Mouse (Mus musculus) CH12.LX (cell line): ENCODE measurements around the gene Ccdc162. TPM values are rescaled to one million over a fixed set of nuclear protein-coding genes. Genes with fewer than 3 reads are reported as not detected.

Source experiments
- DNase-seq: peaks from one replicate; pipeline ENCODE4 v3.0.0-alpha.2; 2013; ENCODE audit errors: extremely low read depth
- H3K27ac ChIP-seq: 2 replicates; pipeline ENCODE4 v1.5.1; 2012; ENCODE audit warnings: low read depth, mild to moderate bottlenecking, control low read depth, moderate library complexity; ENCODE audit not compliant: insufficient read depth
- H3K27me3 ChIP-seq: replicated peaks from 2 replicates; pipeline ENCODE3; 2012; ENCODE audit warnings: inconsistent platforms
- H3K36me3 ChIP-seq, 2 experiments: replicated peaks in 1 of 2; 2 replicates each; pipeline versions ENCODE3 to v1.6.1; 2012; ENCODE audit warnings: inconsistent platforms in 1 of 2, low read length in 1 of 2, mild to moderate bottlenecking in 1 of 2, mixed read lengths in 1 of 2, moderate library complexity in 1 of 2; ENCODE audit not compliant: control insufficient read depth in 1 of 2, insufficient read depth in 1 of 2
- H3K4me1 ChIP-seq, 2 experiments: 2 replicates each; pipeline ENCODE4 v1.6.1; 2012; ENCODE audit warnings: inconsistent platforms in 1 of 2, moderate library complexity in 1 of 2; ENCODE audit not compliant: insufficient read depth in 2 of 2, control insufficient read depth in 1 of 2
- H3K4me2 ChIP-seq: 2 replicates; pipeline ENCODE4 v1.6.1; 2012; ENCODE audit warnings: low read depth, mild to moderate bottlenecking, control low read depth; ENCODE audit not compliant: poor library complexity, insufficient read depth, severe bottlenecking
- H3K4me3 ChIP-seq, 3 experiments: fragments of 150-350 bp in 1 of 3; sonication (generic) in 1 of 3; replicated peaks in 1 of 3; 2 replicates each; pipeline versions ENCODE3 to v1.5.1; 2011 to 2012; ENCODE audit warnings: low read depth in 2 of 3, low read length in 2 of 3, mild to moderate bottlenecking in 2 of 3, moderate library complexity in 2 of 3, control low read depth in 1 of 3, improper control_type of control experiment in 1 of 3, inconsistent platforms in 1 of 3, mixed read lengths in 1 of 3; ENCODE audit not compliant: poor library complexity in 1 of 3
- H3K79me2 ChIP-seq: replicated peaks from 2 replicates; pipeline ENCODE4 v1.6.1; 2012; ENCODE audit warnings: mild to moderate bottlenecking, moderate library complexity; ENCODE audit not compliant: control insufficient read depth, poor library complexity, insufficient read depth, severe bottlenecking; ENCODE audit errors: extremely low read depth
- H3K9ac ChIP-seq: 2 replicates; pipeline ENCODE4 v1.6.1; 2012; ENCODE audit warnings: low read depth, mild to moderate bottlenecking, control low read depth, moderate library complexity; ENCODE audit not compliant: insufficient read depth
- H3K9me3 ChIP-seq: replicated peaks from 2 replicates; pipeline ENCODE3; 2012; ENCODE audit warnings: low read length, inconsistent platforms, mixed read lengths
- BHLHE40 ChIP-seq: IDR thresholded peaks from 2 replicates; pipeline ENCODE4 v1.6.1; 2011; ENCODE audit warnings: mild to moderate bottlenecking, low read depth, low read length, improper control_type of control experiment
- E2F4 ChIP-seq: IDR thresholded peaks from 2 replicates; pipeline ENCODE4 v1.6.1; 2011; ENCODE audit warnings: low read depth, low read length, improper control_type of control experiment; ENCODE audit not compliant: insufficient replicate concordance
- ELF1 ChIP-seq: IDR thresholded peaks from 2 replicates; pipeline ENCODE4 v1.6.1; 2014; ENCODE audit warnings: low read depth, mild to moderate bottlenecking, inconsistent platforms, low read length, improper control_type of control experiment
- ETS1 ChIP-seq: conservative IDR thresholded peaks from 2 replicates; pipeline ENCODE4 v1.6.1; 2012; ENCODE audit warnings: low read depth, mild to moderate bottlenecking, inconsistent platforms, low read length, improper control_type of control experiment, moderate library complexity
- KAT2A ChIP-seq: IDR thresholded peaks from 2 replicates; pipeline ENCODE4 v1.6.1; 2012; ENCODE audit warnings: low read length, improper control_type of control experiment, inconsistent platforms; ENCODE audit not compliant: insufficient replicate concordance
- MAFK ChIP-seq: IDR thresholded peaks from 2 replicates; pipeline ENCODE4 v1.6.1; 2011; ENCODE audit warnings: low read length, improper control_type of control experiment; ENCODE audit not compliant: insufficient replicate concordance
- MAX ChIP-seq: IDR thresholded peaks from 2 replicates; pipeline ENCODE4 v1.6.1; 2011; ENCODE audit warnings: low read length, improper control_type of control experiment
- MAZ ChIP-seq: IDR thresholded peaks from 2 replicates; pipeline ENCODE4 v1.6.1; 2012; ENCODE audit warnings: low read depth, mild to moderate bottlenecking, inconsistent platforms, low read length, improper control_type of control experiment, moderate library complexity
- MEF2A ChIP-seq: IDR thresholded peaks from 2 replicates; pipeline ENCODE4 v1.6.1; 2014; ENCODE audit warnings: low read depth, mild to moderate bottlenecking, inconsistent platforms, low read length, improper control_type of control experiment, borderline replicate concordance
- MXI1 ChIP-seq: IDR thresholded peaks from 2 replicates; pipeline ENCODE4 v1.6.1; 2011; ENCODE audit warnings: mild to moderate bottlenecking, low read depth, low read length, improper control_type of control experiment
- NELFE ChIP-seq: IDR thresholded peaks from 2 replicates; pipeline ENCODE4 v1.6.1; 2011; ENCODE audit warnings: low read depth, low read length, improper control_type of control experiment
- PAX5 ChIP-seq: IDR thresholded peaks from 2 replicates; pipeline ENCODE4 v1.6.1; 2012; ENCODE audit warnings: low read length, inconsistent platforms, mixed read lengths
- POLR2A ChIP-seq: IDR thresholded peaks from 2 replicates; pipeline ENCODE4 v1.6.1; 2011; ENCODE audit warnings: low read depth, mild to moderate bottlenecking, improper control_type of control experiment, low read length
- POLR2AphosphoS2 ChIP-seq: IDR thresholded peaks from 2 replicates; pipeline ENCODE4 v1.6.1; 2011; ENCODE audit warnings: low read depth, low read length, improper control_type of control experiment
- RCOR1 ChIP-seq: conservative IDR thresholded peaks from 2 replicates; pipeline ENCODE4 v1.6.1; 2012; ENCODE audit warnings: low read depth, mild to moderate bottlenecking, inconsistent platforms, low read length, improper control_type of control experiment
- TCF12 ChIP-seq: IDR thresholded peaks from 2 replicates; pipeline ENCODE4 v1.6.1; 2014; ENCODE audit warnings: low read depth, mild to moderate bottlenecking, inconsistent platforms, low read length, improper control_type of control experiment
- USF1 ChIP-seq: IDR thresholded peaks from 2 replicates; pipeline ENCODE4 v1.6.1; 2014; ENCODE audit warnings: low read depth, mild to moderate bottlenecking, inconsistent platforms, low read length, improper control_type of control experiment
- ZC3H11A ChIP-seq: IDR thresholded peaks from 2 replicates; pipeline ENCODE4 v1.6.1; 2012; ENCODE audit warnings: low read depth, mild to moderate bottlenecking, inconsistent platforms, low read length, improper control_type of control experiment
- ZNF384 ChIP-seq: IDR thresholded peaks from 2 replicates; pipeline ENCODE4 v1.6.1; 2012; ENCODE audit warnings: low read depth, low read length, improper control_type of control experiment, inconsistent platforms
- dilution Hi-C: fragments of 300-500 bp; cut with MboI; formaldehyde crosslinking; loops from 2 replicates; pipeline ENCODE4 v1.14.3; 2020; ENCODE audit warnings: low sequenced_read_pairs; ENCODE audit not compliant: extremely low pct_unique_long_range_greater_than_20kb, extremely low pct_ligation_motif_present
- in situ Hi-C: fragments of 300-500 bp; cut with MboI; formaldehyde crosslinking; loops from 3 replicates; pipeline ENCODE4 v1.14.3; 2019; ENCODE audit warnings: low sequenced_read_pairs, low pct_ligation_motif_present, low pct_unique_long_range_greater_than_20kb, mixed read lengths
- polyA plus RNA-seq: library from polyadenylated mRNA; unstranded; fragments of >175 nt; gene quantifications from 2 replicates; pipeline ENCODE4 v1.2.1, GENCODE M21; 2012; ENCODE audit warnings: low read depth; ENCODE audit not compliant: insufficient read length
- total RNA-seq, 2 experiments: library from RNA; depleted of rRNA; stranded (reverse); fragments of 300-350 nt in 1 of 2; fragments of >200 nt in 1 of 2; gene quantifications; 2 replicates each; pipeline ENCODE4 v1.2.3; 2012 to 2014

The Ccdc162 gene
- total and polyA plus RNA-seq, 3 experiments, result 0.64 to 1.3 (median 1.3) TPM

GRCm38 (mm10) chr10:41544481-41545190, 171.8 kb downstream of the Ccdc162 start:
- Histone ChIP-seq H3K36me3 (no peaks in the 10 kb centered on the region), H3K79me2 (no peaks in the 10 kb centered on the region), H3K4me2 (peak overlapping the region; percentile 75), H3K27me3 (no peaks in the 10 kb centered on the region), H3K27ac (0 out of 2 replicates have a peak overlapping the region, but pooled peaks have one; percentile 13), H3K9me3 (peaks cover 6% of the 10 kb centered on the region), H3K4me3 (peak overlapping the region in 2 of 3 experiments; percentile 29 to 39), H3K9ac (peak overlapping the region; percentile 36; the same call in 1 of the 2 replicates), H3K4me1 (peaks cover 6 to 23% of the 10 kb centered on the region in 2 experiments)
- DNase-seq, result peak; percentile 87
- in situ Hi-C loops (no loop called here), dilution Hi-C loops (no loop called here)
- peak; percentile 42; the same call in 1 of the 2 replicates for TF ChIP-seq POLR2A
- no peak for TF ChIP-seq KAT2A
- no peak for TF ChIP-seq ELF1
- no peak for TF ChIP-seq MAZ
- TF ChIP-seq BHLHE40, result no peak
- no peak; the same call in 1 of the 2 replicates for TF ChIP-seq MXI1
- no peak for TF ChIP-seq ZC3H11A
- TF ChIP-seq TCF12, result peak; percentile 15; the same call in 1 of the 2 replicates
- no peak; the same call in 1 of the 2 replicates for TF ChIP-seq ETS1
- no peak for TF ChIP-seq PAX5
- TF ChIP-seq MEF2A, result no peak
- no peak for TF ChIP-seq ZNF384
- TF ChIP-seq E2F4, result no peak
- no peak for TF ChIP-seq NELFE
- no peak for TF ChIP-seq POLR2AphosphoS2
- TF ChIP-seq MAX, result no peak
- no peak for TF ChIP-seq RCOR1

GRCm38 (mm10) chr10:41543844-41544243, 172.6 kb downstream of the Ccdc162 start:
- TF ChIP-seq USF1 (no peak), MAFK (0 out of 2 replicates have a peak, but pooled peaks have one; percentile 69)
- no peaks in the 10 kb centered on the region for H3K79me2 ChIP-seq
- no peaks in the 10 kb centered on the region for H3K27me3 ChIP-seq
- DNase-seq, result no peak
- no peak overlapping the region for H3K4me2 ChIP-seq
- H3K27ac ChIP-seq, result no peak overlapping the region
- H3K36me3 ChIP-seq, result peaks cover 0 to 5% of the 10 kb centered on the region in 2 experiments
- H3K4me3 ChIP-seq, result no peak overlapping the region
- dilution Hi-C loops, result no loop called here
- peaks cover 6 to 23% of the 10 kb centered on the region in 2 experiments for H3K4me1 ChIP-seq
- in situ Hi-C loops, result no loop called here
- H3K9me3 ChIP-seq, result no peaks in the 10 kb centered on the region
- H3K9ac ChIP-seq, result no peak overlapping the region
